Mouse (Mus musculus): ENCODE measurements around the gene Smg1. TPM values are rescaled to one million over a fixed set of nuclear protein-coding genes. Genes with fewer than 3 reads are reported as not detected.

The Smg1 gene
- polyA plus RNA-seq, 1 experiment from 2014 or later: 17.7 TPM

GRCm38 (mm10) chr7:118143602-118144001 is 99.9 kb downstream of the Smg1 start:
- WGBS: 84% methylated on average over 3 of the region's 3 CpGs
- ATAC-seq (ENCODE audit: insufficient read depth, low FRiP score, low TSS enrichment) (no peak), DNase-seq (ENCODE audit: low spot score) (no peak)
- Histone ChIP-seq H3K9me3 (ENCODE audit: control insufficient read depth, low read length) (no peaks in the 10 kb centered on the region), H3K9ac (ENCODE audit: low read length) (no peak overlapping the region), H3K27me3 (ENCODE audit: control insufficient read depth, insufficient read depth, low read length) (no peaks in the 10 kb centered on the region), H3K4me3 (ENCODE audit: low read depth, low read length) (no peak overlapping the region), H3K4me2 (ENCODE audit: low read depth) (no peak overlapping the region), H3K36me3 (ENCODE audit: control insufficient read depth, insufficient read depth, low read length) (peaks cover 9% of the 10 kb centered on the region), H3K27ac (ENCODE audit: low read depth, low read length) (no peak overlapping the region), H3K4me1 (ENCODE audit: control insufficient read depth, insufficient read depth, low read length) (no peaks in the 10 kb centered on the region)

- no peak for DNase-seq (ENCODE audit: low spot score)
- 90% methylated on average over 4 of the region's 4 CpGs for WGBS
- Histone ChIP-seq H3K4me2 (ENCODE audit: low read depth) (no peak overlapping the region), H3K27ac (ENCODE audit: low read depth, low read length) (no peak overlapping the region), H3K4me1 (ENCODE audit: control insufficient read depth, insufficient read depth, low read length) (no peaks in the 10 kb centered on the region), H3K4me3 (ENCODE audit: low read depth, low read length) (no peak overlapping the region), H3K9me3 (ENCODE audit: control insufficient read depth, low read length) (no peaks in the 10 kb centered on the region), H3K27me3 (ENCODE audit: control insufficient read depth, insufficient read depth, low read length) (no peaks in the 10 kb centered on the region), H3K36me3 (ENCODE audit: control insufficient read depth, insufficient read depth, low read length) (peaks cover 9% of the 10 kb centered on the region), H3K9ac (ENCODE audit: low read length) (no peak overlapping the region)
- no peak for ATAC-seq (ENCODE audit: insufficient read depth, low FRiP score, low TSS enrichment)
These were observed 100.3 kb downstream of the Smg1 start for GRCm38 (mm10) chr7:118143123-118143522.

GRCm38 (mm10) chr7:118141271-118141670 is 102.2 kb downstream of the Smg1 start:
- no peak overlapping the region for H3K9ac ChIP-seq (ENCODE audit: low read length)
- H3K4me1 ChIP-seq (ENCODE audit: control insufficient read depth, insufficient read depth, low read length): no peaks in the 10 kb centered on the region
- H3K4me3 ChIP-seq (ENCODE audit: low read depth, low read length): no peak overlapping the region
- ATAC-seq (ENCODE audit: insufficient read depth, low FRiP score, low TSS enrichment): no peak
- no peak for DNase-seq (ENCODE audit: low spot score)
- no peak overlapping the region for H3K4me2 ChIP-seq (ENCODE audit: low read depth)
- H3K36me3 ChIP-seq (ENCODE audit: control insufficient read depth, insufficient read depth, low read length): peaks cover 11% of the 10 kb centered on the region
- no peaks in the 10 kb centered on the region for H3K27me3 ChIP-seq (ENCODE audit: control insufficient read depth, insufficient read depth, low read length)
- H3K9me3 ChIP-seq (ENCODE audit: control insufficient read depth, low read length): no peaks in the 10 kb centered on the region
- 93% methylated on average over 7 of the region's 7 CpGs for WGBS
- H3K27ac ChIP-seq (ENCODE audit: low read depth, low read length): no peak overlapping the region

- ATAC-seq (ENCODE audit: insufficient read depth, low FRiP score, low TSS enrichment) (no peak), DNase-seq (ENCODE audit: low spot score) (no peak)
- Histone ChIP-seq H3K4me1 (ENCODE audit: control insufficient read depth, insufficient read depth, low read length) (no peaks in the 10 kb centered on the region), H3K27ac (ENCODE audit: low read depth, low read length) (no peak overlapping the region), H3K27me3 (ENCODE audit: control insufficient read depth, insufficient read depth, low read length) (no peaks in the 10 kb centered on the region), H3K36me3 (ENCODE audit: control insufficient read depth, insufficient read depth, low read length) (peaks cover 11% of the 10 kb centered on the region), H3K9ac (ENCODE audit: low read length) (no peak overlapping the region), H3K4me3 (ENCODE audit: low read depth, low read length) (no peak overlapping the region), H3K4me2 (ENCODE audit: low read depth) (no peak overlapping the region), H3K9me3 (ENCODE audit: control insufficient read depth, low read length) (no peaks in the 10 kb centered on the region)
- WGBS: 78% methylated on average over 11 of the region's 11 CpGs
These were observed 108.3 kb downstream of the Smg1 start for GRCm38 (mm10) chr7:118135128-118135527.

GRCm38 (mm10) chr7:118129430-118130041 is 113.9 kb downstream of the Smg1 start, which contains the start of gene Arl6ip1:
Gene Arl6ip1, minus strand, starts transcription at chr7:118129662.
- WGBS: under 1% methylated on average over 39 of the region's 39 CpGs
- peak; percentile 100 for ATAC-seq (ENCODE audit: insufficient read depth, low FRiP score, low TSS enrichment)
- H3K9me3 ChIP-seq (ENCODE audit: control insufficient read depth, low read length): no peaks in the 10 kb centered on the region

GRCm38 (mm10) chr7:118128925-118129429 is 114.5 kb downstream of the Smg1 start:
- H3K4me3 ChIP-seq (ENCODE audit: low read depth, low read length): peak overlapping the region; percentile 78
- no peaks in the 10 kb centered on the region for H3K36me3 ChIP-seq (ENCODE audit: control insufficient read depth, insufficient read depth, low read length)
- no peaks in the 10 kb centered on the region for H3K9me3 ChIP-seq (ENCODE audit: control insufficient read depth, low read length)
- ATAC-seq (ENCODE audit: insufficient read depth, low FRiP score, low TSS enrichment): peak; percentile 70
- peaks cover 12% of the 10 kb centered on the region for H3K4me1 ChIP-seq (ENCODE audit: control insufficient read depth, insufficient read depth, low read length)
- WGBS: 0% methylated on average over 21 of the region's 21 CpGs
- peak overlapping the region; percentile 72 for H3K27ac ChIP-seq (ENCODE audit: low read depth, low read length)
- no peak for DNase-seq (ENCODE audit: low spot score)
- no peaks in the 10 kb centered on the region for H3K27me3 ChIP-seq (ENCODE audit: control insufficient read depth, insufficient read depth, low read length)
- peak overlapping the region; percentile 58 for H3K4me2 ChIP-seq (ENCODE audit: low read depth)
- peak overlapping the region; percentile 84 for H3K9ac ChIP-seq (ENCODE audit: low read length)

More at GRCm38 (mm10) chr7:118129430-118130041, 113.9 kb downstream of the Smg1 start, which contains the start of gene Arl6ip1:
- H3K4me3 ChIP-seq (ENCODE audit: low read depth, low read length): peak within 1 kb of the TSS; percentile 78
- no peaks in the 10 kb centered on the region for H3K27me3 ChIP-seq (ENCODE audit: control insufficient read depth, insufficient read depth, low read length)
- H3K9ac ChIP-seq (ENCODE audit: low read length): peak within 1 kb of the TSS; percentile 84
- H3K27ac ChIP-seq (ENCODE audit: low read depth, low read length): peak within 1 kb of the TSS; percentile 75
- DNase-seq (ENCODE audit: low spot score): peak; percentile 95
- H3K4me2 ChIP-seq (ENCODE audit: low read depth): peak within 1 kb of the TSS; percentile 58
- no peaks in the 10 kb centered on the region for H3K36me3 ChIP-seq (ENCODE audit: control insufficient read depth, insufficient read depth, low read length)
- peaks cover 12% of the 10 kb centered on the region for H3K4me1 ChIP-seq (ENCODE audit: control insufficient read depth, insufficient read depth, low read length)

- peaks cover 12% of the 10 kb centered on the region for H3K4me1 ChIP-seq (ENCODE audit: control insufficient read depth, insufficient read depth, low read length)
- ATAC-seq (ENCODE audit: insufficient read depth, low FRiP score, low TSS enrichment) (no peak), DNase-seq (ENCODE audit: low spot score) (no peak)
- no peak overlapping the region for H3K4me3 ChIP-seq (ENCODE audit: low read depth, low read length)
- no peak overlapping the region for H3K9ac ChIP-seq (ENCODE audit: low read length)
- H3K4me2 ChIP-seq (ENCODE audit: low read depth): no peak overlapping the region
- peaks cover 2% of the 10 kb centered on the region; the same call in 1 of the 2 replicates for H3K36me3 ChIP-seq (ENCODE audit: control insufficient read depth, insufficient read depth, low read length)
- no peaks in the 10 kb centered on the region for H3K27me3 ChIP-seq (ENCODE audit: control insufficient read depth, insufficient read depth, low read length)
- no peak overlapping the region for H3K27ac ChIP-seq (ENCODE audit: low read depth, low read length)
- no peaks in the 10 kb centered on the region for H3K9me3 ChIP-seq (ENCODE audit: control insufficient read depth, low read length)
- 74% methylated on average over 11 of the region's 11 CpGs for WGBS
These were observed 117.1 kb downstream of the Smg1 start for GRCm38 (mm10) chr7:118126219-118126875.

GRCm38 (mm10) chr7:118125736-118126135 is 117.7 kb downstream of the Smg1 start:
- H3K4me2 ChIP-seq (ENCODE audit: low read depth): no peak overlapping the region
- no peak overlapping the region for H3K4me3 ChIP-seq (ENCODE audit: low read depth, low read length)
- DNase-seq (ENCODE audit: low spot score) (no peak), ATAC-seq (ENCODE audit: insufficient read depth, low FRiP score, low TSS enrichment) (no peak)
- no peaks in the 10 kb centered on the region for H3K27me3 ChIP-seq (ENCODE audit: control insufficient read depth, insufficient read depth, low read length)
- no peak overlapping the region for H3K27ac ChIP-seq (ENCODE audit: low read depth, low read length)
- H3K9me3 ChIP-seq (ENCODE audit: control insufficient read depth, low read length): no peaks in the 10 kb centered on the region
- no peak overlapping the region for H3K9ac ChIP-seq (ENCODE audit: low read length)
- peaks cover 12% of the 10 kb centered on the region for H3K4me1 ChIP-seq (ENCODE audit: control insufficient read depth, insufficient read depth, low read length)
- H3K36me3 ChIP-seq (ENCODE audit: control insufficient read depth, insufficient read depth, low read length): peaks cover 4% of the 10 kb centered on the region

All from neural tube, embryonic 11.5 days (tissue).